ENCODE assay signal across 9 mouse cellular contexts in the genomic region with DNA sequence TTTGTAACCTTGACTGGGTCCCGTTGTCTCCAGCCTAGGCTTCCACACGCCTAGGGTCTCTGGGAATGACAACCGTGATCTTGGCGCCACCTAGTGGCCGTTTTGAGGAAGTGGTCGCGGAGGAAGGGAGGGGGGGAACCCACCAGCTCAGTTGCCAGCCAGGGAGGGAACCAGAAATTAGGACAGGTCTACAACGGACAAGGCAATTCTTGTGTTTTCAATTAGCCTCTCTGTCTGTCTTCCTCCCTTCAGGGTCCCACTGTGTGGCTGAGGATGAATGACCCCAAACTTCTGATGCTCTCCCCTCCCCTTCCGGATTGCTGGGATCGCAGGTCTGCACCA. TPM values are rescaled to one million over a fixed set of nuclear protein-coding genes. Genes with fewer than 3 reads are reported as not detected.
A peak's percentile ranks its signal among the peaks of the same experiment; 100 is the strongest.
DNase-seq lines count a peak whose midpoint lies in the region; ATAC-seq and TF ChIP-seq lines count a peak whose summit lies in the region.
"Had no signal": no experiment of that assay in that cellular context is flagged by ENCODE, and none has a peak within 500 bp of the region (broad histone marks: within the 10 kb centered on the region; RNA-seq: fewer than 3 reads in every experiment).

No protein-coding gene starts in this region.

- H3K9ac ChIP-seq in forebrain, embryonic 13.5 days = no peak overlapping the region
- no peak overlapping the region for H3K9ac ChIP-seq in lung, embryonic 16.5 days (ENCODE audit: low read length)
- H3K9ac ChIP-seq: limb, embryonic 15.5 days had no signal

- H3K27ac ChIP-seq in forebrain, embryonic 13.5 days = no peak overlapping the region
- no peak overlapping the region for H3K27ac ChIP-seq in lung, embryonic 16.5 days (ENCODE audit: low read length)
- H3K27ac ChIP-seq: limb, embryonic 15.5 days had no signal

- no peaks in the 10 kb centered on the region for H3K9me3 ChIP-seq in G1E (replicated peaks)
- H3K9me3 ChIP-seq in forebrain, embryonic 13.5 days (replicated peaks) = no peaks in the 10 kb centered on the region
- no peaks in the 10 kb centered on the region for H3K9me3 ChIP-seq in lung, embryonic 16.5 days (ENCODE audit: control insufficient read depth, low read length)
- H3K9me3 ChIP-seq: limb, embryonic 15.5 days had no signal

- peak; percentile 67 for TF ChIP-seq CTCF in G1E (IDR thresholded peaks at IDR 0.05; ENCODE audit: low read depth, low read length)

- no peak overlapping the region for H3K4me3 ChIP-seq in G1E (ENCODE audit: low read depth, low read length)
- no peak overlapping the region for H3K4me3 ChIP-seq in forebrain, embryonic 13.5 days
- no peak overlapping the region for H3K4me3 ChIP-seq in lung, embryonic 16.5 days (ENCODE audit: low read length)
- H3K4me3 ChIP-seq: limb, embryonic 15.5 days had no signal

- no peak for ATAC-seq in G1E (ENCODE audit: extremely low read depth, insufficient number of reproducible peaks, low FRiP score, poor library complexity, severe bottlenecking)
- ATAC-seq in forebrain, embryonic 13.5 days = peak; percentile 85
- ATAC-seq in lung, embryonic 16.5 days (ENCODE audit: low read depth) = peak; percentile 79; the same call in 1 of the 2 replicates

- WGBS in forebrain, embryonic 13.5 days = 16% methylated on average over 10 of the region's 10 CpGs
- WGBS in lung, embryonic 16.5 days = 20% methylated on average over 10 of the region's 10 CpGs

- peaks cover 37% of the 10 kb centered on the region for H3K27me3 ChIP-seq in G1E (ENCODE audit: insufficient read depth, low read length)
- H3K27me3 ChIP-seq in forebrain, embryonic 13.5 days = no peaks in the 10 kb centered on the region
- H3K27me3 ChIP-seq in lung, embryonic 16.5 days (ENCODE audit: control insufficient read depth, insufficient read depth, low read depth, low read length) = no peaks in the 10 kb centered on the region
- H3K27me3 ChIP-seq: limb, embryonic 15.5 days had no signal

- H3K4me2 ChIP-seq in forebrain, embryonic 13.5 days = no peak overlapping the region
- H3K4me2 ChIP-seq in lung, embryonic 16.5 days (ENCODE audit: low read depth, low read length) = no peak overlapping the region
- H3K4me2 ChIP-seq: limb, embryonic 15.5 days had no signal

- intact Hi-C loops in heart, postnatal 10 days (cut with DNase I) = loop anchor here (1.0 to 5.0 kb wide), 6 partner anchors 31 to 262 kb away; no protein-coding TSS in a partner anchor

- DNase-seq in G1E (ENCODE audit: low spot score) = peak; percentile 40
- DNase-seq in c-Kit-positive CD71-positive TER-119-negative erythroid progenitor cells, embryonic 14.5 days (ENCODE audit: low read depth) = peak; percentile 39
- peak; percentile 78 to 89 for DNase-seq in heart, postnatal 10 days
- DNase-seq in layer of hippocampus, adult 11-12 months (ENCODE audit: low spot score) = peak; percentile 71
- peak; percentile 84 for DNase-seq in ovary, postnatal 14 days (ENCODE audit: low spot score)
- DNase-seq in thymus, postnatal 10 days (ENCODE audit: low spot score in 2 of 2) = peak; percentile 39 to 71

- H3K4me1 ChIP-seq in G1E (ENCODE audit: insufficient read depth, low read depth, low read length) = no peaks in the 10 kb centered on the region
- H3K4me1 ChIP-seq in forebrain, embryonic 13.5 days = peaks cover 16% of the 10 kb centered on the region
- H3K4me1 ChIP-seq in lung, embryonic 16.5 days (replicated peaks; ENCODE audit: control insufficient read depth, insufficient read depth, low read length) = no peaks in the 10 kb centered on the region

- no peaks in the 10 kb centered on the region for H3K36me3 ChIP-seq in G1E (replicated peaks)
- no peaks in the 10 kb centered on the region for H3K36me3 ChIP-seq in forebrain, embryonic 13.5 days (ENCODE audit: poor library complexity, severe bottlenecking)
- no peaks in the 10 kb centered on the region for H3K36me3 ChIP-seq in lung, embryonic 16.5 days (ENCODE audit: control insufficient read depth, insufficient read depth, low read length)
- H3K36me3 ChIP-seq: limb, embryonic 15.5 days had no signal

RNA-seq across cellular contexts. Expression of a gene that starts 1.4 kb away (rescaled TPM):
- not detected in 2 replicates for total RNA-seq in G1E (2014; fragmentation: Nextera tagmentation)
- total RNA-seq in G1E (2017) = 0.16 TPM in 1 of 2 replicates, not detected in the other
- not detected in 2 replicates for polyA plus RNA-seq in G1E (2012)
- 8.2 and 8.3 TPM in 2 replicates for polyA plus RNA-seq in forebrain, embryonic 13.5 days (2015; fragmentation: Nextera tagmentation; extraction: Ambion mirVana)
- total RNA-seq in heart, postnatal 10 days (2021) = 10 to 100 TPM; 64.8 to 73.9 TPM
- 16.2 and 16.8 TPM in 2 replicates for polyA plus RNA-seq in lung, embryonic 16.5 days (2015; fragmentation: Nextera tagmentation; extraction: Ambion mirVana)
